Comparison of ENCODE assay signal across 10 mouse cellular contexts in genomic region chr2:20942434-20943198, GRCm38 (mm10). TPM values are rescaled to one million over a fixed set of nuclear protein-coding genes. Genes with fewer than 3 reads are reported as not detected.
A peak's percentile ranks its signal among the peaks of the same experiment; 100 is the strongest.
DNase-seq lines count a peak whose midpoint lies in the region; ATAC-seq and TF ChIP-seq lines count a peak whose summit lies in the region.
"Had no signal": no experiment of that assay in that cellular context is flagged by ENCODE, and none has a peak within 500 bp of the region (broad histone marks: within the 10 kb centered on the region; RNA-seq: fewer than 3 reads in every experiment).

No protein-coding gene starts in this region.

- no peak overlapping the region for H3K4me2 ChIP-seq in forebrain, embryonic 16.5 days (ENCODE audit: low read length)
- H3K4me2 ChIP-seq in liver, postnatal 0 days (ENCODE audit: low read depth, low read length), result no peak overlapping the region
- H3K4me2 ChIP-seq in neural tube, embryonic 15.5 days, result no peak overlapping the region

- no peaks in the 10 kb centered on the region for H3K9me3 ChIP-seq in forebrain, embryonic 10.5 days
- H3K9me3 ChIP-seq in forebrain, embryonic 16.5 days (ENCODE audit: control insufficient read depth, low read length), result no peaks in the 10 kb centered on the region
- H3K9me3 ChIP-seq in liver, postnatal 0 days (ENCODE audit: low read length), result no peaks in the 10 kb centered on the region
- H3K9me3 ChIP-seq in neural tube, embryonic 15.5 days (replicated peaks), result no peaks in the 10 kb centered on the region

- peaks cover 17% of the 10 kb centered on the region for H3K36me3 ChIP-seq in forebrain, embryonic 10.5 days (replicated peaks)
- H3K36me3 ChIP-seq in forebrain, embryonic 16.5 days (ENCODE audit: control insufficient read depth, insufficient read depth), result no peaks in the 10 kb centered on the region
- H3K36me3 ChIP-seq in liver, postnatal 0 days (replicated peaks; ENCODE audit: insufficient read depth, low read length), result no peaks in the 10 kb centered on the region
- H3K36me3 ChIP-seq in neural tube, embryonic 15.5 days, result no peaks in the 10 kb centered on the region

- no peak for ATAC-seq in forebrain, embryonic 16.5 days
- ATAC-seq in liver, postnatal 0 days, result no peak
- ATAC-seq in neural tube, embryonic 15.5 days (ENCODE audit: low FRiP score), result no peak

- no peak overlapping the region for H3K4me3 ChIP-seq in forebrain, embryonic 10.5 days
- H3K4me3 ChIP-seq in forebrain, embryonic 16.5 days (replicated peaks; ENCODE audit: low read length), result no peak overlapping the region
- H3K4me3 ChIP-seq in liver, postnatal 0 days (ENCODE audit: low read depth, low read length), result no peak overlapping the region
- no peak overlapping the region for H3K4me3 ChIP-seq in neural tube, embryonic 15.5 days (replicated peaks)

- TF ChIP-seq CTCF in liver, postnatal 0 days (IDR thresholded peaks at IDR 0.05; ENCODE audit: low read depth), result no peak

- peaks cover 55% of the 10 kb centered on the region for H3K4me1 ChIP-seq in forebrain, embryonic 10.5 days
- H3K4me1 ChIP-seq in forebrain, embryonic 16.5 days (replicated peaks; ENCODE audit: control insufficient read depth, insufficient read depth, low read length), result peaks cover 28% of the 10 kb centered on the region
- H3K4me1 ChIP-seq in liver, postnatal 0 days (ENCODE audit: insufficient read depth), result peaks cover 25% of the 10 kb centered on the region
- H3K4me1 ChIP-seq in neural tube, embryonic 15.5 days, result peaks cover 36% of the 10 kb centered on the region

- no peak for TF ChIP-seq EP300 in liver, postnatal 0 days (IDR thresholded peaks at IDR 0.05; ENCODE audit: low read depth)

- no peak for DNase-seq in forebrain, embryonic 10.5 days (ENCODE audit: extremely low spot score, low spot score)
- peak; percentile 48 for DNase-seq in liver
- no peak for DNase-seq in liver, postnatal 0 days
- peak; percentile 34 for DNase-seq in forelimb bud, embryonic 11.5 days (ENCODE audit: low read depth, low spot score)
- DNase-seq in c-Kit-positive CD71-positive TER-119-positive erythroid progenitor cells, embryonic 14.5 days (ENCODE audit: low spot score), result no peak
- DNase-seq in urinary bladder, adult 18-20 months (ENCODE audit: low spot score in 2 of 2), result no peak
- DNase-seq: B cell, adult 2 months; lung, postnatal 14 days had no signal

- no peak overlapping the region; the same call in 1 of the 2 replicates for H3K9ac ChIP-seq in forebrain, embryonic 16.5 days (replicated peaks; ENCODE audit: low read depth, low read length)
- no peak overlapping the region for H3K9ac ChIP-seq in liver, postnatal 0 days (replicated peaks)
- no peak overlapping the region for H3K9ac ChIP-seq in neural tube, embryonic 15.5 days (replicated peaks)

- WGBS in forebrain, embryonic 10.5 days, result 64% methylated on average over 10 of the region's 10 CpGs
- WGBS in forebrain, embryonic 16.5 days, result 44% methylated on average over 10 of the region's 10 CpGs
- 49% methylated on average over 10 of the region's 10 CpGs for WGBS in liver, postnatal 0 days (ENCODE audit: insufficient replicate concordance)
- WGBS in neural tube, embryonic 15.5 days, result 35% methylated on average over 10 of the region's 10 CpGs

- H3K27ac ChIP-seq in forebrain, embryonic 10.5 days, result 0 out of 2 replicates have a peak overlapping the region, but pooled peaks have one; percentile 68
- H3K27ac ChIP-seq in forebrain, embryonic 16.5 days (ENCODE audit: low read length), result no peak overlapping the region
- H3K27ac ChIP-seq in liver, postnatal 0 days (ENCODE audit: low read depth), result no peak overlapping the region
- H3K27ac ChIP-seq in neural tube, embryonic 15.5 days (replicated peaks), result 0 out of 2 replicates have a peak overlapping the region, but pooled peaks have one; percentile 4

- no peaks in the 10 kb centered on the region for H3K27me3 ChIP-seq in forebrain, embryonic 10.5 days (ENCODE audit: poor library complexity, severe bottlenecking)
- H3K27me3 ChIP-seq in forebrain, embryonic 16.5 days (replicated peaks; ENCODE audit: control insufficient read depth, insufficient read depth, low read length), result no peaks in the 10 kb centered on the region
- no peaks in the 10 kb centered on the region for H3K27me3 ChIP-seq in liver, postnatal 0 days (ENCODE audit: insufficient read depth, low read length)
- H3K27me3 ChIP-seq in neural tube, embryonic 15.5 days (replicated peaks), result no peaks in the 10 kb centered on the region

RNA-seq across cellular contexts. Expression of gene Arhgap21, which starts 26.1 kb away (rescaled TPM):
- 24.3 and 27.9 TPM in 2 replicates for polyA plus RNA-seq in forebrain, embryonic 10.5 days (2016; fragmentation: Nextera tagmentation; extraction: Ambion mirVana)
- 40.2 and 40.9 TPM in 2 replicates for polyA plus RNA-seq in forebrain, embryonic 16.5 days (2015; fragmentation: Nextera tagmentation; extraction: Ambion mirVana)
- 4.5 and 5.5 TPM in 2 replicates for polyA plus RNA-seq in liver, postnatal 0 days (2015; fragmentation: Nextera tagmentation; extraction: Ambion mirVana)
- 25.7 and 27.6 TPM in 2 replicates for polyA plus RNA-seq in neural tube, embryonic 15.5 days (2015; fragmentation: Nextera tagmentation; extraction: Ambion mirVana)

Comparison
In these comparisons a context has a peak if more than half of its experiments do, and no peak if none do; other contexts are left out.
1. DNase-seq: peak in liver (single experiment) and forelimb bud, embryonic 11.5 days (single experiment); none in forebrain, embryonic 10.5 days (single experiment), liver, postnatal 0 days (single experiment), c-Kit-positive CD71-positive TER-119-positive erythroid progenitor cells, embryonic 14.5 days (single experiment) and urinary bladder, adult 18-20 months (0 of 2).
2. H3K27ac ChIP-seq: peak in forebrain, embryonic 10.5 days (single experiment) and neural tube, embryonic 15.5 days (single experiment); none in forebrain, embryonic 16.5 days (single experiment) and liver, postnatal 0 days (single experiment).